Mouse (Mus musculus): ENCODE measurements around the gene Kcnk5. TPM values are rescaled to one million over a fixed set of nuclear protein-coding genes. Genes with fewer than 3 reads are reported as not detected.

Kcnk5 gene
- polyA plus RNA-seq, 1 experiment from 2014 or later, result 4.9 TPM

GRCm38 (mm10) chr14:20128162-20128561 lies 53.4 kb downstream of the Kcnk5 start:
- Histone ChIP-seq H3K27me3 (replicated peaks; ENCODE audit: control insufficient read depth, insufficient read depth, low read length) (no peaks in the 10 kb centered on the region), H3K9me3 (ENCODE audit: control insufficient read depth, low read length) (no peaks in the 10 kb centered on the region), H3K4me1 (ENCODE audit: control insufficient read depth, insufficient read depth, low read length) (no peaks in the 10 kb centered on the region), H3K4me2 (ENCODE audit: low read depth, low read length) (no peak overlapping the region), H3K9ac (ENCODE audit: low read depth, low read length) (no peak overlapping the region), H3K27ac (replicated peaks; ENCODE audit: low read depth, low read length) (no peak overlapping the region), H3K36me3 (ENCODE audit: control insufficient read depth, insufficient read depth, low read length) (no peaks in the 10 kb centered on the region), H3K4me3 (ENCODE audit: low read depth, low read length) (no peak overlapping the region)
- no peak for DNase-seq (ENCODE audit: low spot score)
- WGBS, result 82% methylated on average over 6 of the region's 6 CpGs
- ATAC-seq (ENCODE audit: low read depth), result no peak

GRCm38 (mm10) chr14:20127406-20128087 lies 54.1 kb downstream of the Kcnk5 start:
- WGBS, result 72% methylated on average over 15 of the region's 15 CpGs

GRCm38 (mm10) chr14:20120868-20121267 lies 60.7 kb downstream of the Kcnk5 start:
- Histone ChIP-seq H3K36me3 (ENCODE audit: control insufficient read depth, insufficient read depth, low read length) (no peaks in the 10 kb centered on the region), H3K4me2 (ENCODE audit: low read depth, low read length) (no peak overlapping the region), H3K4me1 (ENCODE audit: control insufficient read depth, insufficient read depth, low read length) (no peaks in the 10 kb centered on the region), H3K4me3 (ENCODE audit: low read depth, low read length) (no peak overlapping the region), H3K9ac (ENCODE audit: low read depth, low read length) (no peak overlapping the region), H3K27ac (replicated peaks; ENCODE audit: low read depth, low read length) (no peak overlapping the region), H3K9me3 (ENCODE audit: control insufficient read depth, low read length) (no peaks in the 10 kb centered on the region), H3K27me3 (replicated peaks; ENCODE audit: control insufficient read depth, insufficient read depth, low read length) (no peaks in the 10 kb centered on the region)
- DNase-seq (ENCODE audit: low spot score) (peak; percentile 14), ATAC-seq (ENCODE audit: low read depth) (no peak)
- 46% methylated on average over 5 of the region's 5 CpGs for WGBS

More at GRCm38 (mm10) chr14:20127406-20128087, 54.1 kb downstream of the Kcnk5 start:
- Histone ChIP-seq H3K9me3 (ENCODE audit: control insufficient read depth, low read length) (no peaks in the 10 kb centered on the region), H3K4me1 (ENCODE audit: control insufficient read depth, insufficient read depth, low read length) (no peaks in the 10 kb centered on the region), H3K27me3 (replicated peaks; ENCODE audit: control insufficient read depth, insufficient read depth, low read length) (no peaks in the 10 kb centered on the region), H3K36me3 (ENCODE audit: control insufficient read depth, insufficient read depth, low read length) (no peaks in the 10 kb centered on the region), H3K9ac (ENCODE audit: low read depth, low read length) (no peak overlapping the region), H3K4me2 (ENCODE audit: low read depth, low read length) (no peak overlapping the region), H3K27ac (replicated peaks; ENCODE audit: low read depth, low read length) (no peak overlapping the region), H3K4me3 (ENCODE audit: low read depth, low read length) (no peak overlapping the region)
- DNase-seq (ENCODE audit: low spot score), result no peak
- no peak for ATAC-seq (ENCODE audit: low read depth)

GRCm38 (mm10) chr14:20120012-20120411 lies 61.6 kb downstream of the Kcnk5 start:
- no peaks in the 10 kb centered on the region for H3K4me1 ChIP-seq (ENCODE audit: control insufficient read depth, insufficient read depth, low read length)
- H3K4me2 ChIP-seq (ENCODE audit: low read depth, low read length), result no peak overlapping the region
- H3K9me3 ChIP-seq (ENCODE audit: control insufficient read depth, low read length), result no peaks in the 10 kb centered on the region
- H3K9ac ChIP-seq (ENCODE audit: low read depth, low read length), result no peak overlapping the region
- H3K27ac ChIP-seq (replicated peaks; ENCODE audit: low read depth, low read length), result no peak overlapping the region
- H3K4me3 ChIP-seq (ENCODE audit: low read depth, low read length), result no peak overlapping the region
- ATAC-seq (ENCODE audit: low read depth) (no peak), DNase-seq (ENCODE audit: low spot score) (no peak)
- WGBS, result 89% methylated on average over 11 of the region's 11 CpGs
- no peaks in the 10 kb centered on the region for H3K36me3 ChIP-seq (ENCODE audit: control insufficient read depth, insufficient read depth, low read length)
- H3K27me3 ChIP-seq (replicated peaks; ENCODE audit: control insufficient read depth, insufficient read depth, low read length), result no peaks in the 10 kb centered on the region

GRCm38 (mm10) chr14:20116149-20116605 lies 65.4 kb downstream of the Kcnk5 start:
- Histone ChIP-seq H3K27me3 (replicated peaks; ENCODE audit: control insufficient read depth, insufficient read depth, low read length) (no peaks in the 10 kb centered on the region), H3K4me2 (ENCODE audit: low read depth, low read length) (no peak overlapping the region), H3K4me3 (ENCODE audit: low read depth, low read length) (no peak overlapping the region), H3K4me1 (ENCODE audit: control insufficient read depth, insufficient read depth, low read length) (no peaks in the 10 kb centered on the region), H3K9me3 (ENCODE audit: control insufficient read depth, low read length) (no peaks in the 10 kb centered on the region), H3K27ac (replicated peaks; ENCODE audit: low read depth, low read length) (no peak overlapping the region), H3K9ac (ENCODE audit: low read depth, low read length) (no peak overlapping the region), H3K36me3 (ENCODE audit: control insufficient read depth, insufficient read depth, low read length) (no peaks in the 10 kb centered on the region)
- no peak for ATAC-seq (ENCODE audit: low read depth)
- 39% methylated on average over 9 of the region's 9 CpGs for whole genome bisulfite sequencing
- peak; percentile 28 for DNase-seq (ENCODE audit: low spot score)

GRCm38 (mm10) chr14:20114951-20115350 lies 66.7 kb downstream of the Kcnk5 start:
- WGBS, result 71% methylated on average over 6 of the region's 6 CpGs
- DNase-seq (ENCODE audit: low spot score), result no peak

GRCm38 (mm10) chr14:20113964-20114363 lies 67.6 kb downstream of the Kcnk5 start:
- no peaks in the 10 kb centered on the region for H3K36me3 ChIP-seq (ENCODE audit: control insufficient read depth, insufficient read depth, low read length)
- H3K4me1 ChIP-seq (ENCODE audit: control insufficient read depth, insufficient read depth, low read length), result no peaks in the 10 kb centered on the region
- ATAC-seq (ENCODE audit: low read depth) (peak; percentile 73), DNase-seq (ENCODE audit: low spot score) (peak; percentile 84)
- no peaks in the 10 kb centered on the region for H3K9me3 ChIP-seq (ENCODE audit: control insufficient read depth, low read length)
- no peak overlapping the region for H3K9ac ChIP-seq (ENCODE audit: low read depth, low read length)
- H3K4me3 ChIP-seq (ENCODE audit: low read depth, low read length), result no peak overlapping the region
- H3K27ac ChIP-seq (replicated peaks; ENCODE audit: low read depth, low read length), result no peak overlapping the region
- H3K27me3 ChIP-seq (replicated peaks; ENCODE audit: control insufficient read depth, insufficient read depth, low read length), result no peaks in the 10 kb centered on the region
- 3% methylated on average over 6 of the region's 6 CpGs for WGBS
- no peak overlapping the region for H3K4me2 ChIP-seq (ENCODE audit: low read depth, low read length)

More at GRCm38 (mm10) chr14:20114951-20115350, 66.7 kb downstream of the Kcnk5 start:
- H3K27ac ChIP-seq (replicated peaks; ENCODE audit: low read depth, low read length), result no peak overlapping the region
- no peaks in the 10 kb centered on the region for H3K36me3 ChIP-seq (ENCODE audit: control insufficient read depth, insufficient read depth, low read length)
- H3K27me3 ChIP-seq (replicated peaks; ENCODE audit: control insufficient read depth, insufficient read depth, low read length), result no peaks in the 10 kb centered on the region
- no peak overlapping the region for H3K4me3 ChIP-seq (ENCODE audit: low read depth, low read length)
- H3K4me1 ChIP-seq (ENCODE audit: control insufficient read depth, insufficient read depth, low read length), result no peaks in the 10 kb centered on the region
- no peak overlapping the region for H3K4me2 ChIP-seq (ENCODE audit: low read depth, low read length)
- no peaks in the 10 kb centered on the region for H3K9me3 ChIP-seq (ENCODE audit: control insufficient read depth, low read length)
- ATAC-seq (ENCODE audit: low read depth), result no peak
- H3K9ac ChIP-seq (ENCODE audit: low read depth, low read length), result no peak overlapping the region

GRCm38 (mm10) chr14:20113189-20113961 lies 68.2 kb downstream of the Kcnk5 start:
- Histone ChIP-seq H3K9ac (ENCODE audit: low read depth, low read length) (no peak overlapping the region), H3K9me3 (ENCODE audit: control insufficient read depth, low read length) (no peaks in the 10 kb centered on the region), H3K27ac (replicated peaks; ENCODE audit: low read depth, low read length) (no peak overlapping the region), H3K4me1 (ENCODE audit: control insufficient read depth, insufficient read depth, low read length) (no peaks in the 10 kb centered on the region), H3K4me2 (ENCODE audit: low read depth, low read length) (no peak overlapping the region), H3K36me3 (ENCODE audit: control insufficient read depth, insufficient read depth, low read length) (no peaks in the 10 kb centered on the region), H3K4me3 (ENCODE audit: low read depth, low read length) (no peak overlapping the region), H3K27me3 (replicated peaks; ENCODE audit: control insufficient read depth, insufficient read depth, low read length) (no peaks in the 10 kb centered on the region)
- no peak for ATAC-seq (ENCODE audit: low read depth)
- no peak for DNase-seq (ENCODE audit: low spot score)
- 68% methylated on average over 6 of the region's 7 CpGs for WGBS
